In genomic region chr4:119245556-119245955, GRCm38 (mm10) we compare ENCODE assay signal across 10 mouse cellular contexts. TPM values are rescaled to one million over a fixed set of nuclear protein-coding genes. Genes with fewer than 3 reads are reported as not detected.
DNase-seq lines count a peak whose midpoint lies in the region; ATAC-seq lines count a peak whose summit lies in the region.
"Had no signal": no experiment of that assay in that cellular context is flagged by ENCODE, and none has a peak within 500 bp of the region (broad histone marks: within the 10 kb centered on the region; RNA-seq: fewer than 3 reads in every experiment).

No protein-coding gene starts in this region.

- no peaks in the 10 kb centered on the region for H3K9me3 ChIP-seq in stomach, embryonic 16.5 days (replicated peaks; ENCODE audit: control insufficient read depth, low read length)
- H3K9me3 ChIP-seq in midbrain, embryonic 16.5 days (replicated peaks; ENCODE audit: control insufficient read depth, low read length, poor library complexity, severe bottlenecking): no peaks in the 10 kb centered on the region

- H3K4me3 ChIP-seq in stomach, embryonic 16.5 days (replicated peaks; ENCODE audit: low read length): no peak overlapping the region
- no peak overlapping the region for H3K4me3 ChIP-seq in midbrain, embryonic 16.5 days (ENCODE audit: low read depth, low read length)

- WGBS in stomach, embryonic 16.5 days: 60% methylated on average over 7 of the region's 7 CpGs
- 75% methylated on average over 7 of the region's 7 CpGs for WGBS in midbrain, embryonic 16.5 days

- intact Hi-C loops in left cerebral cortex, postnatal 14 days (cut with DNase I): loop anchor here (10.0 kb wide), 1 partner anchor 419 kb away; no protein-coding TSS in a partner anchor

- no peaks in the 10 kb centered on the region for H3K27me3 ChIP-seq in stomach, embryonic 16.5 days (ENCODE audit: control insufficient read depth, insufficient read depth, low read length)
- no peaks in the 10 kb centered on the region for H3K27me3 ChIP-seq in midbrain, embryonic 16.5 days (ENCODE audit: control insufficient read depth, insufficient read depth, low read depth, low read length)

- no peak overlapping the region for H3K9ac ChIP-seq in stomach, embryonic 16.5 days (ENCODE audit: low read length)
- no peak overlapping the region for H3K9ac ChIP-seq in midbrain, embryonic 16.5 days (ENCODE audit: low read depth, low read length)

- H3K36me3 ChIP-seq in stomach, embryonic 16.5 days (ENCODE audit: control insufficient read depth, insufficient read depth, low read length): no peaks in the 10 kb centered on the region
- peaks cover 16% of the 10 kb centered on the region; the same call in 1 of the 2 replicates for H3K36me3 ChIP-seq in midbrain, embryonic 16.5 days (ENCODE audit: control insufficient read depth, insufficient read depth, low read length)

- H3K27ac ChIP-seq in stomach, embryonic 16.5 days (ENCODE audit: low read length): no peak overlapping the region; the same call in 1 of the 2 replicates
- H3K27ac ChIP-seq in midbrain, embryonic 16.5 days (ENCODE audit: low read length): no peak overlapping the region
- H3K27ac ChIP-seq: kidney, postnatal 0 days had no signal

- H3K4me2 ChIP-seq in stomach, embryonic 16.5 days (ENCODE audit: low read depth, low read length): no peak overlapping the region
- no peak overlapping the region for H3K4me2 ChIP-seq in midbrain, embryonic 16.5 days (ENCODE audit: low read length)

- H3K4me1 ChIP-seq in stomach, embryonic 16.5 days (ENCODE audit: control insufficient read depth, insufficient read depth, low read length): peaks cover 6% of the 10 kb centered on the region
- 0 out of 2 replicates have a peak, but pooled peaks cover 2% of the 10 kb centered on the region for H3K4me1 ChIP-seq in midbrain, embryonic 16.5 days (ENCODE audit: control insufficient read depth, insufficient read depth, low read length)

- no peak for ATAC-seq in cerebellum, adult (ENCODE audit: insufficient number of reproducible peaks, low FRiP score, low TSS enrichment)
- peak; percentile 15; the same call in 1 of the 2 replicates for ATAC-seq in stomach, embryonic 16.5 days (ENCODE audit: insufficient read depth, low FRiP score)
- no peak for ATAC-seq in midbrain, embryonic 16.5 days

- DNase-seq in cerebellum, adult 18-20 months: peak; percentile 24 to 34
- DNase-seq in ovary, adult 18-20 months (ENCODE audit: low spot score): peak; percentile 26
- DNase-seq in ovary, postnatal 10 days (ENCODE audit: low spot score): no peak
- DNase-seq in left cerebral cortex, postnatal 14 days (ENCODE audit: low spot score in 2 of 2): peak; percentile 63 to 82
- no peak for DNase-seq in layer of hippocampus, postnatal 25 days (ENCODE audit: extremely low spot score in 1 of 2, low spot score in 1 of 2)

RNA-seq across cellular contexts. Expression of gene Cldn19, which starts 9.7 kb away (rescaled TPM):
- total RNA-seq in left cerebral cortex, postnatal 14 days (2021): under 1 TPM; 0.15 to 0.24 TPM
- polyA plus RNA-seq in stomach, embryonic 16.5 days (2015; fragmentation: Nextera tagmentation; extraction: Ambion mirVana): 0.10 and 0.27 TPM in 2 replicates
- 0.63 and 1.6 TPM in 2 replicates for polyA plus RNA-seq in midbrain, embryonic 16.5 days (2015; fragmentation: Nextera tagmentation; extraction: Ambion mirVana)
- under 1 TPM; 0.32 to 0.33 TPM for total RNA-seq in layer of hippocampus, postnatal 25 days (2021)
- polyA plus RNA-seq: neural tube, embryonic 11.5 days had no signal

RNA-seq across cellular contexts. Expression of gene P3h1, which starts 12.8 kb away (rescaled TPM):
- total RNA-seq in left cerebral cortex, postnatal 14 days (2021): 1 to 10 TPM; 7.1 to 7.6 TPM
- polyA plus RNA-seq in stomach, embryonic 16.5 days (2015; fragmentation: Nextera tagmentation; extraction: Ambion mirVana): 31.3 and 34.0 TPM in 2 replicates
- polyA plus RNA-seq in midbrain, embryonic 16.5 days (2015; fragmentation: Nextera tagmentation; extraction: Ambion mirVana): 9.2 and 9.9 TPM in 2 replicates
- 1 to 10 TPM; 7.5 to 7.7 TPM for total RNA-seq in layer of hippocampus, postnatal 25 days (2021)

RNA-seq across cellular contexts. Expression of gene AU022252, which starts 13.0 kb away (rescaled TPM):
- 10 to 100 TPM; 31.6 to 34.9 TPM for total RNA-seq in left cerebral cortex, postnatal 14 days (2021)
- 25.4 and 25.7 TPM in 2 replicates for polyA plus RNA-seq in stomach, embryonic 16.5 days (2015; fragmentation: Nextera tagmentation; extraction: Ambion mirVana)
- polyA plus RNA-seq in midbrain, embryonic 16.5 days (2015; fragmentation: Nextera tagmentation; extraction: Ambion mirVana): 22.6 and 26.0 TPM in 2 replicates
- 10 to 100 TPM; 32.4 to 36.7 TPM for total RNA-seq in layer of hippocampus, postnatal 25 days (2021)

RNA-seq across cellular contexts. Expression of gene Tmem269, which starts 27.5 kb away (rescaled TPM):
- total RNA-seq in left cerebral cortex, postnatal 14 days (2021): under 1 TPM; 0.48 to 0.55 TPM
- polyA plus RNA-seq in stomach, embryonic 16.5 days (2015; fragmentation: Nextera tagmentation; extraction: Ambion mirVana): 0.10 TPM in 1 of 2 replicates, not detected in the other
- polyA plus RNA-seq in midbrain, embryonic 16.5 days (2015; fragmentation: Nextera tagmentation; extraction: Ambion mirVana): 0.26 and 0.44 TPM in 2 replicates
- total RNA-seq in layer of hippocampus, postnatal 25 days (2021): under 1 TPM in 1 of 2 experiments, not detected in 1; 0.34 TPM
- polyA plus RNA-seq: neural tube, embryonic 11.5 days had no signal

RNA-seq across cellular contexts. Expression of gene Ybx1, which starts 48.8 kb away (rescaled TPM):
- total RNA-seq in left cerebral cortex, postnatal 14 days (2021): 100 to 1,000 TPM; 441 to 483 TPM
- 279 and 346 TPM in 2 replicates for polyA plus RNA-seq in stomach, embryonic 16.5 days (2015; fragmentation: Nextera tagmentation; extraction: Ambion mirVana)
- polyA plus RNA-seq in midbrain, embryonic 16.5 days (2015; fragmentation: Nextera tagmentation; extraction: Ambion mirVana): 716 and 727 TPM in 2 replicates
- total RNA-seq in layer of hippocampus, postnatal 25 days (2021): 100 to 1,000 TPM; 287 to 320 TPM

Comparison
In these comparisons a context has a peak if more than half of its experiments do, and no peak if none do; other contexts are left out.
1. DNase-seq: peak in cerebellum, adult 18-20 months (2 of 2), ovary, adult 18-20 months (single experiment) and left cerebral cortex, postnatal 14 days (2 of 2); none in ovary, postnatal 10 days (single experiment) and layer of hippocampus, postnatal 25 days (0 of 2).